Mouse (Mus musculus) gastrocnemius, postnatal 4 days (tissue): Measurements from ENCODE around the gene Tktl1. TPM values are rescaled to one million over a fixed set of nuclear protein-coding genes. Genes with fewer than 3 reads are reported as not detected.
"Not testable (repeated sequence)": the region's sequence is repeated elsewhere in the genome, so short reads cannot be mapped to it uniquely, and the experiment has no call there.

ENCODE experiments used
- DNase-seq, 2 experiments: peaks; one replicate each; pipeline ENCODE4 v3.0.0; 2021 to 2022; ENCODE audit warnings: low spot score in 2 of 2, mixed read lengths in 2 of 2
- long read RNA-seq, 2 experiments: library from polyadenylated mRNA; stranded (forward); transcript quantifications; one replicate each; pipeline ENCODE4 v2.0.0; 2021
- total RNA-seq, 2 experiments: library from RNA; stranded (reverse); gene quantifications; 2 replicates each; pipeline ENCODE4 v1.2.3; 2021

Gene Tktl1
- total RNA-seq, result not detected
- long read RNA-seq, experiment 1, result 0 reads
- long read RNA-seq, experiment 2, result 0 reads

DNA sequence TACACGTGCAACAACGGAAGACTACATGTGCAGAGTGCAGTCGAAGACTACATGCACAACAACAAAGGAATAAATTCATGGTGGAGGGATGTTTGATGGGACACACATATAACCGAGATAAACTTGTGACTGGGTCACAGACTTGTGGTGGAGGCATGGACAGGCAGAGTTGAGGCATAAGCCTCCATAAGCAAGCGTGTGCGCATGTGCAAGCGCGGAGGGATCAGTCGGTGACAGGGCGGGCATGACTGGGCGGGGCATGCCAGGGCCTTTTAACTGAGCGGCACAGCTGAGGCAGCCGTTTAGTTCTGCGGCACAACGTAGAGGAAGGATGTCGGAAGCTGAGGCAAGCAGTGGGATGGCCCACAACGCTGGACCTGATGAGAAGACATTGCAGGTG is at the start of gene Tktl1:
Gene Tktl1 (plus strand): TSS at position 301 of the 400 bp plus-strand sequence.
- DNase-seq, result no peak

DNA sequence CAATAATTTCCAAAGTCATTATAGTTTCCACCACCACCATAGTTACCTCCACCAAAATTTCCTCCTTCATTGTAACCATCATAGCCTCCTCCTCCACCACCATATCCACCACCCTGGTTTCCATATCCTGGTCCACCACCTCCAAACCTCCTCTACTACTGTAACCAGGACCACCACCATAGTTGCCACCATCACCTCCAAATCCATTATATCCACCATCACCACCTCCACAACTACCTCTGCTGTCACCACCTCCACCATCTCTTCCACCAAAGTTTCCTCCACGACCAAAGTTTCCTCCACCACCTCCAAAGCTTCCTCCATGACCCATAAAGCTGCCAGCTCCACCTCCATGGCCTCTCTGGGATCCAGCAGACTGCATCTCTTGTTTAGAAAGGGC is 41.8 kb upstream of the Tktl1 start, which contains the start of gene Mecp2:
Gene Mecp2 (minus strand): TSS at position 101 of the 400 bp plus-strand sequence.
- not testable (repeated sequence) for DNase-seq

DNA sequence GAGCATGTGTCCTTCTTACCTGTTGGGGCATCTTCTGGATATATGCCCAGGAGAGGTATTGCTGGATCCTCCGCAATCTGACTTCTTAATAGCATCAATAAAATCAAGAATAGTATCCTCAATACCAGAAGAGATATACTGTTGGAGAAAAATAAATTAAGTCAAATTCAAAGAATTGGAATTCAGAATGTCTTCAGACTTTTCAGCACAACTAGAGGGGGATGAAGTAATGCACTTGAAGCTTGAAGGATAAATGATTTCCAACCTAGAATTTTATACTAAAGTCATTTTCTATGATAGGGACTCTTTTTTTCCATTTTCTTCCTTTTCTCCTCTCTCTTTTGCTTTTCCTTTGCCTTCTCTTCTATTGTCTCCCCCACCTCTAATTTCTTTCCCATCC is 9.3 kb upstream of the Tktl1 start, which contains the start of gene Tex28:
Gene Tex28 (minus strand): TSS at position 101 of the 400 bp plus-strand sequence.
- no peak for DNase-seq

DNA sequence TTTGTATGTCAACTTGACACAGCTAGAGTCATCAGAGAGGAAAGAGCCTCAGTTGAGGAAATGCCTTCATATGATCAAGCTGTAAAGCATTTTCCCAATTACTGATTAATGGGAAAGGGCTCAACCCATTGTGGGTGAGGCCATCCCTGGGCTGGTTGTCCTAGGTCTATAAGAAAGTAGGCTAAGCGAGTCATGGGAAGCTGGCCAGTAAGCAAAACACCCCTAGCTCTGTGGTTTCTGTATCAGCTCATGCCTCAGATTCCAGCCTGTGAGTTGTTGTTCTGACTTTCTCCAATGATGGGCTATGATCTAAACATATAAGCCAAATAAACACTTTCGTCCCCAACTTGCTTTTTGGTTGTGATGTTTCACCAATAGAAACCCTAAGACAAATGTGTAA is 26.5 kb downstream of the Tktl1 start:
- DNase-seq, result no peak

DNA sequence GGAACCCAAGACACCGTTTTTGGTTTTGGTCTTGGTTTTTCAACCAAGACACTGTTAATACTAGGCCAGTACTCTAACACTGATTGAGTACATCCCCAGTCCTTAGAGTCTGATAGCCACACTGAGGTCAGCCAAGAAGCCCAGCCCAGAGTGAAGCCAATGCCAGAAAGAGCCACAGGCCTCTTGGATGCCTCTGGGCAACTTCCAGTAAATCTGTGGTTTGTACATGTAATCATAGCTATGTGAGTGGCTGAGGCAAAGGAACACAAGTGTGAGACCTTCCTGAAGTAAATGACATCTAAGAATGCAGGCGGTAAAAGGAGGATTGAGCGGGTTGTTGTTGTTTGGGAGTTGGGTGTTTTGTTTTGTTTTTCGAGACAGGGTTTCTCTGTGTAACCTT is 41.4 kb downstream of the Tktl1 start:
- DNase-seq, result no peak

DNA sequence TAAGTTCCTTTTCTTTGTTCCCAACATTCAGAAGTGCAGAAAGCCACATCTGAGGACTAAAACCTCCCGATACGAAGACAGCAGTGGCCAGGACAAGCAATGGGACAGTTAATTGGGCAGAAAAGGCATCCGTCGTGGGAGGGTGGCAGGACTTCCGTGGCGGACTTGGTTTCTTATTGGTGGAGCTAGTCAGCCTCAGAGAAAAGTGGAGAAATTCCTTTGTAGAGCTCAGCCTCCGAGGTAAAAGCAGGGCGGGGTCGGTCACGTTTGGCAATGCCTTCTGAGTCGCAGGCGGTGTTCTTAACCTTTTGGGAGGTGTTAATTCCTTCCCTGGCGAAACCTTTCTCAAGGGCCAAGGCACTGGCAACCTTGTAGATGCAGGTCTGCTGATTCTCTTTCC is 42.4 kb downstream of the Tktl1 start:
- no peak for DNase-seq

DNA sequence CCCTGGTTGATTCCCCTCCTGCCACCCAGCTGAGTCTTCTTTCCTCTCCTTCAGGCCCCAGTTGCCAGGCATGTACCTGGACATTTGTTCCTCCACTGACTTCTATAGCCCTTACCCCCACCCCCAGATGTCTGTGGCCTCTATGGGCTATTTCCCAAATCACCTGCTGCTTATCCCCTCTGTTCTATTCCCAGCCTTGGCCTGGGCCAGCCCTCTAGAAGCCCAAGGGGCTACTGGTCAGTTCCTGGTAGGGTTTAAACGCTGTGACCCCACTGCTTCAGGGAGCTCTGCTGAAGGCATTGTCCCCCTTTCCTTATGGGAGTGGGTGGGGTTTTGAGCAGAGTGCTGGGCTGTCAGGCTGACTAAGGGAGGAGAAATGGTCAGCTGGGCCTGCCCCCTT is 43.0 kb downstream of the Tktl1 start:
- DNase-seq, result not testable (repeated sequence)

DNA sequence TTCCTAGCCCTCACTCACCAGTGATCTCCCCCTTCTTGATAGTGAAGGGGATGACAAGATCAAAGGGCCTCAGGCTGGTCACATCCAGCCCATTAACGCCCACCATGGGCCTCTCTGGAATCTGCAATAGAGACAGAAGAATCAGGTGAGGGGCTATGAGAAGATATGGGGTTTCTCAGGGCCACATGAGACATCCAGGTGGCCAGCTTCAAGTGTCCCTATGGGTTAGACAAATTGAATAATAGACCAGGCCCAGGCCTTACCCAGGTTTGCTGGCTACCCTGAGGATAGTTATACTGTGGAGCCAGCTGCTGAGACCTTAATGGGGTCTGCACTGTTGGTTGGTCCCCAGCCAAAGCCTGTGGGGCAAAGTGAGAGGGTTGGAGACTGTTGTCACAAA is 53.0 kb downstream of the Tktl1 start:
- DNase-seq, result no peak

DNA sequence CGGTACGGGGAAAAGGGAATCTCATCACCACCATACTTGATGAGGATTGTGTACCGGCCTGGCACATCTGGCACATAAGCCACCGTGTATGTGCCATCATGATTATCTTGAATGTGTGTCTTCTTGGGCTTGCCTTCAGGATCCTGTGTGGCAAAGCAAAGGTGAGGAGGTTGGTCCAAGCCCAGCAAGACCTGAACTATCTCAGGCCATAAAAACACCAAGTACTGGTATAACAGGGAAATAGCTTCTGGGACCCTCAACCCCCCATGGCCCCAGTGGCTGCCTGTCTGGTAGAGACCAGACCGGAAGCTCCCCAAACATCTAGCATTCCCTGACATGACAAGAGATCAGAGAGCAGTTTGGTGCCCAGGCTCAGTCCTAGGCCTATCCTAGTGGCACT is 56.1 kb downstream of the Tktl1 start:
- DNase-seq, result no peak

DNA sequence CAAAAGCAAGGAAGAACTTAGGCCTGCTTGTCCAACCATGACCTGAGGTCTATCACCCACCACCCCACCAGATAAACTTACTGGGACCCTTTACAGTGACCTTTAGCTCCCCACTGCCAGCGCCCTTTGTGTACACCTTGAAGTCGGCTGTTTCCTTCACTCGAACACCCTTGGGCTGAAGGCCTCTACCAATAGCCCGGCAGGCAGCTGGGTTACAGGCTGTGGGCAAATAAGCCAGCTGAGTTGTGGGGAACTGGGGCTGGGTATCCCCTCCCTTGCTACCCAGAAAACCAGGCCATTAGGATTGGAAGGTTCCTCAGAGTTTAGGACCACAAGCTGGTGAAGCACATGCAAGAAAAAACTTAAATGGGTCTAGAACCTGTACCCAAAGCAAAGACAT is 63.3 kb downstream of the Tktl1 start:
- no peak for DNase-seq

DNA sequence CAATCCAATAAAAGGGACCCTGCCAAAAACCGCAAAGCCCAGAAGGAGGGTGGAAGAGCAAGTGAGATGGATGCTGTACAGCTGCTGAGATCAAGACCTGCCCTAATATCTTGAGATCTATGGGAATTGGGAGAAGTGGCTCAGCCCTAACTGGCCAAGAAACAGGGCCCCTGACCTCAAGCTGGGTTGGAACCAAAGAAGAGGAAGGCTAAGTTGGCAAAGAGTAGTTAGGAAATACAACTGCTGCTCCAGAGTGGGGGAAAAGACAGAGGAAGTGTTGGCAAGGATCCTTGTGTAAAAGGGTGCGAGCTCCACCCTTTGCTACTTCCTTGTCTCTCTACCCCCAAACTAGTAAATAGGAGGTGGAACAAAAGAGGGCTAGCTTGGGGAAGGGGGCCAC is 66.3 kb downstream of the Tktl1 start:
- no peak for DNase-seq

DNA sequence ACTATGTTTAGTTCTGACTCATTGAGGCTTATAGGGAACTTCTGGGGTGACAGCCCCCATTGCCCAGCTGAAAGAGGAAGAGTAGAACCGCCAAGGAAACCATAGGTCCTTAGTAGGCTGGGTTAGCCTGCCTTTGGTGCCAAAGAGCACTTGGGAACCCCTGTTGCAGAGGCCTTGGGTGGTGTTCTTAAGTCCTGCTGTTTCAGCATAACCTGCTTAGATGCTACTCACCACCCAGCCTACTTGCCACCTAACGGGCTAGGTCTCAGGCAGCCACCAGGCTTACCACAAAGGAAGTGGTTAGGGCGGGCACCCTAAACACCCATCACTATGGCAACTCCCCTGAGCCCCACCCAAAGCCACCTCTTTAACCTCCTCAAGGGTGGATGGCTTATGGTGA is 66.7 kb downstream of the Tktl1 start:
- no peak for DNase-seq

DNA sequence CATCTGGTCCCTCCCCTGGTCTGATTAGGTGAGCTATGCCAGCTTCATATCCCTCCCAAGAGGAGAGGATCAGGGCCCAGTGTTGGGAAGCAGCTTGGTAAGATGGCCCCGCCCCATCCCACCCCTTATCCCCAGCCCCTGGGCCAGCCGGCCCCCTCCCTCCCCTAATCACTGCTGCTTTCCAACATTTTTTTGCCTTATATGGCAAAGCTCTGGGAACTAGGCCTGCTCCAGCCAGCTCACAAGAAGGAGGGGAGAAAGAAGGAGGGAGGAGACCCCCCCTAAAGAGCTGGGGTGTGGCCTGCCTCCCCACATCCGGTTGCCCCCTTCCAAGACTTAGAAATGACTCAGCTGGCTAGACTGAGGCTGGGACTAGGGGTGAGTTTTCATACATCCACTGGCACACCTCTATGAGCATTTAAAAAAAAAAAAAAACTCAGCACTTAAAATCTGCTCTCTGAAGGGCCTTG is 67.6 kb downstream of the Tktl1 start:
- peak in 1 of 2 experiments; percentile 42 for DNase-seq

DNA sequence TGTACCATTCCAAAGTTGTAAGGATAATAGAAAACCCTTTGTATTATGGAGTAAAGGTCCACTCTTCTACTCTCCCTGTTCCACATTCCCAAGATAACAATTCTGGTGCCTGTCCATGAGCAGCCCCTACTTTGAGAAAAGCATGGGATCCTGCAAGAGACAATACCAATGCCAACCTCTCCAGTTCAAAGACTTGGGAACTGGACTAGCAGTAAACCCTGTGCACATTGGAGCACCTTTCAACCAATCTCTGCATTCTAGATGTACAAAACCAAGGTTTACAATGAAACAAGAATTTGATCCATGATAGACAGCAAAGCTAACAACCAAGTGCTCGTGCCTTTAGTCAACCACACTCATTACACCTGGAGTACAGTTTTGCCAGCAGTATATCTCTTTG is 68.0 kb downstream of the Tktl1 start:
- no peak for DNase-seq

DNA sequence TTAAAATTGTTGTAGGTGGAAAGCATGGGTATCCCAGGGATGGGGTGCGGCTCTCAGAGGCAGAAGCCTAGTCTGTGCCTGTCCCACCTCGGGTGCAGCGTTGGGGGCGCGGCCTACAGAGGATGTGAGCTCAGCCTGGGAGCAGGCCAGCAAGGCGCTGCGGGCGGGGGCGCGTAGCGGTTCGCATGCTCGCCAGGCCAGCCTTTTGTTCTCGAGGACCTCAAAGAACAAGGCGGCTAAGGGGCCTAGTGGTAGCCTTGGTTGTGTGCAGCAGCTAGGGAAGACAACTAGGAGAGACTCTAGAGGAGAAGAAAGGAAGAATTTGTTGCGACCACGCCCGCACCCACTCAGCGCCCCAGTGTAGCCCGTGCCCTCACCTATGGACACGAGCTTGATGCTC is 68.6 kb downstream of the Tktl1 start:
- peak; percentile 74 to 86 for DNase-seq

DNA sequence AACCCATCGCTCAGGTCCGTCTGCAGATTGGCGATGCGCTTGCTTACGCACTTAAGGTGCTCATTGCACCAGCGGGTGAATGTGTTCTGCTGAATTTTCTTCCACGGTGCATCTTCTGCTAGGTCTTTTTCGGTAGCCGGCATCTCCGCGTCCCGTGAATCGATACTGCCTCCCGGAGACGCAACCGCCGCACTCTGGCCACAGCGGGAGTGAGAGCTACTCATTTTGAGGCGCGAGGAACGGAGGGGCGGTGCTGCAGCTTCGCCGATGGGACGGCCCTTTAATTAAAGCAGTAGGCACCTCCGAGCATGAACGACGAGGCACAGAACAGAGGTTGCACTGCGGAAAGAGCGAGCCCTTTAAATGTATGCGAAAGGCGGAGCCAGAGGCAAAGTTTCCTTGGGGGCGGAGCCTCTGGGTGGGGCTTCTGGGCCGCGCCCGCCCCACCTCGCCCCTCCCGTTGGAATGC is 69.2 kb downstream of the Tktl1 start:
- DNase-seq, result peak; percentile 61 to 80

DNA sequence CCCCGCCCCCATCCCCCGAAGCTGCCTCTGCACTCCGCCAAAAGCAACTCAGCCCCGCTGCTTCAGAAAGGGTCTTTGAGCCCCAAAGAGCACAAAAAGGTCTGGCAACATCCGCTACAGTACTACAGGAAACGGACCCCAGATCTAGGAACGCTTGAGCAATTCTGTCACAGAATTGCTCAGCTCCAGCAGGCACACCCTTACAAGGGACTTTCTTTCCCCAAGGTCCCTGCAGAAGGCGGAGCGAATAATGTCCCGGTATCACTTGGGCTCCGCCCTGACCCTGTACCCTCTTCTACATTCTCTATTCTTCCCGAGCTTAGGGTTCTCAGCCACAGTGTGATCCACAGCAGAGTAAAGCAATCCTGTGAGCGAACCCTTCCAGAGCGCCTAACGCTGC is 69.6 kb downstream of the Tktl1 start:
- DNase-seq, result no peak

DNA sequence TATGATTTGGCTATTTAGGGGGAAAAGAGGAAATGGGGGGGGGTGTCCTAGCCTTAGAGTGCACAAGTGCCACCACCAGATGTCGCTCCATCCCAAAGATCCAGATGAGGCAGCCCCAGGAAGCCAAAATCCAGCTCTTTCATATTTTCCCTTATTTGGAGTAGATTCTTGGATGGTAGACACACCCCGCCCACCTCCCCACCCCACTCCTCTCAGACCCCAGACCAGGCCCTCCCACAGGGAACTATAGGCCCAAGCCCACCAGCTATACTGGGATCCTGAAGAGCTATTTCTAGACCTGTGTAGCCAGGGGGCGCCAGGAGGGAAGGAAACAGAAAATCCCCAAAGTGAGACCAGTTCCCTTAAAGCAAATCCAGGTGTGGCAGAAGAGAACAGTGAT is 71.6 kb downstream of the Tktl1 start:
- DNase-seq, result peak in 1 of 2 experiments; percentile 51

DNA sequence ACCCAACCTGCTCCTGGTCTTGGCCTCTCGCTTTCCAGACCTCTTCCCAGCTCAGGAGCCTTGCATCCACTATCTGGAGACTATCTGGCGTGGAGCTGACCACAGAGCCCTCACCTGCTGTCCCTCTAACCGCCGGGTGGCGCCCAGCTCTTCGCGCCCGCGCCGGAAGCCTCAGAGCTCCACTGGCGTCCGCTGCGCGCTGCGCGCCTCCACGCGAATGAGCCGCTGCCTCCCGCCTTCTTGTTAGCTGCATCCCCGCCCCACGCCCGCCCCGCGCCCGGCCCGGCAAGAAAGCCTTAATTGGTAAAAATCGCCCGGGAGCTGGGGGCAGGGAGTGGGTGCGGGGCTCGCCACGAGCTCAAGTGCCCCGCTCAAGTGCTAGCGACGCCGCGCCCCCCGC is 72.6 kb downstream of the Tktl1 start, which contains the start of gene Flna:
Gene Flna (minus strand): TSS at position 206 of the 400 bp plus-strand sequence.
- DNase-seq, result peak; percentile 53 to 63

DNA sequence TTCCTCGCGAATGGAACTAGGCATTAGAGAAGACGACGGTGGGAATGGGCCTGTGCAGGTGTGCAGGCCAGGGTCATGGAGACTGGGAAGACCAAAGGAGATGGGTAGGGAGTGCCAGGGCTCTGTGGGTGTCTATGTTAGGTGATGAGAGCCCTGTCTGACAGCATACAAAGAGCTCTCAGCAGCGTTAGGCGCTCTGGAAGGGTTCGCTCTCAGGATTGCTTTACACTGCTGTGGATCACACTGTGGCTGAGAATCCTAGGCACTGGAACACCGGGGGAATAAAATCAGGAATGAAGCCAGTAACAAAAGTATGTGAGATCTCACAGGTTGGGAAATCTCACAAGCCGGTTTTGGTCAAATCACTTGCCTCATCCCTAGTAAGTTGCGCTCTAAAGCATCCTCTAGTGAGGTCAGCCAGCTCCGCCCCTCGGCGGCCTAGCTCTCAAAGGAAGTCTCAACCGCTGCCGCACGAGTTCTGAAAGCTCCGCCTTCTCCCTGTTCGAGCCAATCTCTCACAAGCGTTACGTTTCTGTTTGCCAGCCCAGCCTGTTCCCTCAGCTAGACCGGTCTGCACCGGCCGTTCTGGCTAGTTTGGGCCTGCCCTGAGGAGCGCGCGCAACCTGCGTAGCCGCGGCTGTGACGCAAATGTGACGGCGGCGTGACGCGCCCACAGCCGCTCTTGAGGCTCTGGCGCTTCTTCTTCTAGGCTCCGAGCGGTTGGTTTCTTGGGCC is 77.3 kb downstream of the Tktl1 start, which contains the start of gene Emd:
Gene Emd (plus strand): TSS at position 535 of the 735 bp plus-strand sequence.
- peak; percentile 50 to 72 for DNase-seq

DNA sequence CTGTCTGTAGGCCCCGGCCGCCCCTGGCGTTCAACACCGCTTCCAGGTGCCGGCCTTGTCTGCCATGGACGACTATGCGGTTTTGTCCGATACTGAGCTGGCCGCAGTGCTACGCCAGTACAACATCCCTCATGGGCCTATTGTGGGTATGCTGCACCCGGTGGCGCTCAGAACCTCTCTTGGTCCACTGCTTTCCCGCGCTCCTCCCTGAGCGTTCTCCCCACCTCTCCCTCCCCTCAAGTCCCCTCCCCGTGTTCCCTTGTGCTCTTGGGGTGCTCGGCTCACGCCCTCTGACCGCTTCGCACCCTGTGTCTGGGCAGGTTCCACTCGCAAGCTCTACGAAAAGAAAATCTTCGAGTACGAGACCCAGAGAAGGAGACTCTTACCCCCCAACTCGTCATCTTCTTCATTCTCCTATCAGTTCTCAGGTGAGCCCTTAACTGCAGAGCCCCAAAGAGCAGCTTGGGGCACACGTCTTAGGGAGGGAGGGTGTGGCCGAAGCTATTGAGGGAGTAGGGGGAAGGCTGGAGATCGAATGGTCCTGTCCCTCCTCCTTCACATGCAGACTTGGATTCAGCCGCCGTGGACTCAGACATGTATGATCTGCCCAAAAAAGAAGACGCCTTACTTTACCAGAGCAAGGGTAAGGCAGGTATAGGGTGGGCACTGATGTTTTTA is 78.0 kb downstream of the Tktl1 start:
- DNase-seq, result no peak

DNA sequence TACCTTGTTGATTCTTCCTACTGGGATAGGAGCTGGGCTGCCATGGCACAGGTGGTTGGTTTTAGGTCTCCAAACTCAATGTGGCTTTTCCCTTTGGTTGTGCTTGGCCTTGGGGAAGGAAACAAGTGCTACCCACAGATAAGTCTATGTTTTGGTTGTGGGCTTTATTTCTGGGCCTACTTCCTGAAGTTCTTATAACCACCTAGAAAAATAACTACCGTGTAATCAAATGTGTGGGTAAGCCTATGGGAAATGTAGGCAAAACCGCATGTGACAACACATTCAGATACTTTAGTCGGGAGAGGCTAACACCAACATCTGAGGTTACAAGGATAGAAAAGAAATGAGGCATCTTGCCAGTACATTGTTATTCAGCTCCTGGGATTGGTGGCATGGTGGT is 80.7 kb downstream of the Tktl1 start:
- DNase-seq, result no peak
